Comparison of ENCODE assay signal across 23 mouse cellular contexts in the genomic region with DNA sequence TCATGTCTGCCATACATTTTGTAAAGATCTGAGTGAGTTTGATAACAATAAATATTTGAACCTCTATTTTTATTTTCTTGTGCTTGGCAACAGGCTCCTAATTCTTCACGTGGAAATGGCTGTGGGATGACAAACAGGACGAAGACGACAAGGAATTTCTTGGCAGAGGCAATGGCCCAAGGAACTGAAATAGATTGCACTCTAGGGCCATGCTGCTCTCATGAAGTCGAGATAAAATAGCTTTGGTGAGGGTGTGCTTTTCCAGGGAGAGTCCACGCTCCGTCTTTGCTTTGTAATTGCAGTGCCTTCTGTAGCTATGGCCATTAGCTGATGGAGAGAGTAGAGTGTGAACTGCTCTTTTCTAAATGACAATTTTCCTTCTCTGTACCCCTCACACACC. TPM values are rescaled to one million over a fixed set of nuclear protein-coding genes. Genes with fewer than 3 reads are reported as not detected.
"Had no signal": no experiment of that assay in that cellular context is flagged by ENCODE, and none has a peak within 500 bp of the region (broad histone marks: within the 10 kb centered on the region; RNA-seq: fewer than 3 reads in every experiment).

No protein-coding gene starts in this region.

- DNase-seq: lung, adult 18-20 months; lung, postnatal 14 days; lung, postnatal 4 days; midbrain, embryonic 14.5 days; retina, postnatal 1 day; right cerebral cortex, adult 18-20 months; right cerebral cortex, postnatal 25 days; right cerebral cortex, postnatal 4 days; spleen, adult 18-20 months; thymus, adult 18-20 months; thymus, postnatal 14 days; thymus, postnatal 36 days had no signal

- ATAC-seq: lung, postnatal 0 days; midbrain, embryonic 16.5 days had no signal

- H3K36me3 ChIP-seq: lung, embryonic 15.5 days; midbrain, embryonic 10.5 days; midbrain, embryonic 12.5 days; neural tube, embryonic 13.5 days; neural tube, embryonic 15.5 days had no signal

- H3K9ac ChIP-seq: lung, embryonic 15.5 days; midbrain, embryonic 12.5 days; neural tube, embryonic 13.5 days; neural tube, embryonic 15.5 days had no signal

- H3K4me1 ChIP-seq: lung, embryonic 15.5 days; midbrain, embryonic 10.5 days; midbrain, embryonic 12.5 days; neural tube, embryonic 13.5 days; neural tube, embryonic 15.5 days had no signal

- H3K27me3 ChIP-seq: lung, embryonic 15.5 days; midbrain, embryonic 12.5 days; neural tube, embryonic 13.5 days; neural tube, embryonic 15.5 days had no signal

- H3K27ac ChIP-seq: lung, embryonic 15.5 days; midbrain, embryonic 10.5 days; midbrain, embryonic 12.5 days; neural tube, embryonic 13.5 days; neural tube, embryonic 15.5 days had no signal

- H3K4me2 ChIP-seq: lung, embryonic 15.5 days; midbrain, embryonic 12.5 days; neural tube, embryonic 13.5 days; neural tube, embryonic 15.5 days had no signal

- H3K9me3 ChIP-seq: lung, embryonic 15.5 days; midbrain, embryonic 10.5 days; midbrain, embryonic 12.5 days; neural tube, embryonic 13.5 days; neural tube, embryonic 15.5 days had no signal

- H3K4me3 ChIP-seq: lung, embryonic 15.5 days; midbrain, embryonic 10.5 days; midbrain, embryonic 12.5 days; myocyte; neural tube, embryonic 13.5 days; neural tube, embryonic 15.5 days had no signal

RNA-seq across cellular contexts. Expression of a gene that starts 50.9 kb away (rescaled TPM):
- total RNA-seq: megakaryocyte, adult 5-6 weeks; megakaryocyte-erythroid progenitor cell, adult 5-6 weeks had no signal
- polyA plus RNA-seq: midbrain, embryonic 10.5 days; midbrain, embryonic 12.5 days; midbrain, embryonic 14.5 days; midbrain, embryonic 16.5 days; myocyte; neural tube, embryonic 11.5 days; neural tube, embryonic 13.5 days; neural tube, embryonic 15.5 days had no signal
